Mouse (Mus musculus) lung, adult 2 months (tissue): ENCODE measurements around the gene Dock4.

Source experiments
- CTCF ChIP-seq: fragments of 200-500 bp; IDR thresholded peaks from 2 replicates; pipeline ENCODE4 v1.5.1; 2011; ENCODE audit warnings: mild to moderate bottlenecking, low read length, control low read depth; ENCODE audit not compliant: insufficient read depth
- POLR2A ChIP-seq: fragments of 200-500 bp; IDR thresholded peaks from 2 replicates; pipeline ENCODE4 v1.6.1; 2011; ENCODE audit warnings: low read depth, mild to moderate bottlenecking, control low read depth, low read length, borderline replicate concordance; ENCODE audit errors: extremely low read depth

- TF ChIP-seq POLR2A = no peak
- TF ChIP-seq CTCF = no peak
These were observed 68.3 kb downstream of the Dock4 start for GRCm38 (mm10) chr12:40514021-40514420.
